Mouse (Mus musculus) cerebellum, adult 2 months (tissue): Measurements from ENCODE around the gene Gm45521.

Experiments used
- CTCF ChIP-seq: fragments of 200-500 bp; IDR thresholded peaks from 2 replicates; pipeline ENCODE4 v1.5.1; 2011; ENCODE audit warnings: low read depth, mild to moderate bottlenecking, control low read depth, low read length, moderate library complexity, borderline replicate concordance; ENCODE audit not compliant: insufficient read depth
- POLR2A ChIP-seq: fragments of 200-500 bp; IDR thresholded peaks from 2 replicates; pipeline ENCODE4 v1.6.1; 2011; ENCODE audit warnings: low read length, control low read depth, borderline replicate concordance; ENCODE audit not compliant: insufficient read depth

- TF ChIP-seq CTCF (no peak), POLR2A (no peak)
These were observed 5.5 kb downstream of the Gm45521 start for GRCm38 (mm10) chr14:7962626-7963025.
